Mouse (Mus musculus): ENCODE results near the gene 2610318N02Rik.
A peak's percentile ranks its signal among the peaks of the same experiment; 100 is the strongest.

Gene 2610318N02Rik

GRCm38 (mm10) chr16:17110771-17111743 lies 13.9 kb downstream of the 2610318N02Rik start, which contains the start of gene Ppil2:
TSS of gene Ppil2 (minus strand) at chr16:17111257.
- DNase-seq (ENCODE audit: low read depth) = peak; percentile 82

GRCm38 (mm10) chr16:17104600-17104999 lies 20.4 kb downstream of the 2610318N02Rik start:
- DNase-seq (ENCODE audit: low read depth) = no peak

- no peak for DNase-seq (ENCODE audit: low read depth)
Observed at GRCm38 (mm10) chr16:17102630-17103220, 22.2 kb downstream of the 2610318N02Rik start.

GRCm38 (mm10) chr16:17096938-17097337 lies 28.0 kb downstream of the 2610318N02Rik start:
- no peak for DNase-seq (ENCODE audit: low read depth)

- DNase-seq (ENCODE audit: low read depth) = no peak
Observed at GRCm38 (mm10) chr16:17088346-17088745, 36.6 kb downstream of the 2610318N02Rik start.

- no peak for DNase-seq (ENCODE audit: low read depth)
Observed at GRCm38 (mm10) chr16:17086669-17087193, 38.2 kb downstream of the 2610318N02Rik start.

GRCm38 (mm10) chr16:17086241-17086640 lies 38.7 kb downstream of the 2610318N02Rik start:
- DNase-seq (ENCODE audit: low read depth) = no peak

GRCm38 (mm10) chr16:17085636-17086035 lies 39.3 kb downstream of the 2610318N02Rik start:
- DNase-seq (ENCODE audit: low read depth) = no peak

- no peak for DNase-seq (ENCODE audit: low read depth)
Observed at GRCm38 (mm10) chr16:17082121-17082792, 42.7 kb downstream of the 2610318N02Rik start.

GRCm38 (mm10) chr16:17078101-17078500 lies 46.9 kb downstream of the 2610318N02Rik start:
- DNase-seq (ENCODE audit: low read depth) = no peak

GRCm38 (mm10) chr16:17076869-17077268 lies 48.1 kb downstream of the 2610318N02Rik start:
- DNase-seq (ENCODE audit: low read depth) = no peak

GRCm38 (mm10) chr16:17076301-17076700 lies 48.7 kb downstream of the 2610318N02Rik start:
- no peak for DNase-seq (ENCODE audit: low read depth)

- DNase-seq (ENCODE audit: low read depth) = no peak
Observed at GRCm38 (mm10) chr16:17073000-17073399, 52.0 kb downstream of the 2610318N02Rik start.

GRCm38 (mm10) chr16:17070716-17071115 lies 54.3 kb downstream of the 2610318N02Rik start:
- DNase-seq (ENCODE audit: low read depth) = no peak

GRCm38 (mm10) chr16:17069511-17070443 lies 55.2 kb downstream of the 2610318N02Rik start, which contains the start of gene Ypel1:
TSS of gene Ypel1 (plus strand) at chr16:17069696.
- DNase-seq (ENCODE audit: low read depth) = peak; percentile 38

GRCm38 (mm10) chr16:17067552-17067951 lies 57.4 kb downstream of the 2610318N02Rik start:
- no peak for DNase-seq (ENCODE audit: low read depth)

Data from c-Kit-positive CD71-positive TER-119-negative erythroid progenitor cells, embryonic 14.5 days (primary cell).